Mouse (Mus musculus) gastrocnemius, adult 2 months (tissue): ENCODE results near the gene Cacnb3. TPM values are rescaled to one million over a fixed set of nuclear protein-coding genes. Genes with fewer than 3 reads are reported as not detected.
A peak's percentile ranks its signal among the peaks of the same experiment; 100 is the strongest.

Source experiments
- DNase-seq: peaks from one replicate; pipeline ENCODE4 v3.0.0; 2022
- H3K27ac ChIP-seq: fragments of 200-600 bp; 2 replicates; pipeline ENCODE4 v1.8.1; 2022; ENCODE audit warnings: mild to moderate bottlenecking
- H3K4me3 ChIP-seq: fragments of 200-600 bp; 2 replicates; pipeline ENCODE4 v1.8.1; 2022; ENCODE audit warnings: mild to moderate bottlenecking, moderate library complexity
- CTCF ChIP-seq: fragments of 200-600 bp; IDR thresholded peaks from 2 replicates; pipeline ENCODE4 v1.8.1; 2022; ENCODE audit warnings: antibody characterized with exemption, mild to moderate bottlenecking, moderate library complexity
- intact Hi-C: fragments of 180-260 bp; cut with DNase I; formaldehyde crosslinking; loops from one replicate; pipeline ENCODE4 v1.15.1; 2025
- total RNA-seq, 2 experiments: library from RNA; stranded (reverse); gene quantifications; 2 replicates each; pipeline ENCODE4 v1.2.3; 2021

Cacnb3 gene
- total RNA-seq, 2 experiments from 2014 or later: 1.8 to 2.2 TPM

- peak overlapping the region; percentile 66 for H3K4me3 ChIP-seq
- intact Hi-C loops: no loop called here
- peak; percentile 89 for DNase-seq
- TF ChIP-seq CTCF: no peak; the same call in 1 of the 2 replicates
- H3K27ac ChIP-seq: peak overlapping the region; percentile 9; the same call in 1 of the 2 replicates
Measured at GRCm38 (mm10) chr15:98631493-98631892, 853 bp downstream of the Cacnb3 start.

- no peak for TF ChIP-seq CTCF
- peak overlapping the region; percentile 66 for H3K4me3 ChIP-seq
- intact Hi-C loops: no loop called here
- DNase-seq: peak; percentile 80
- H3K27ac ChIP-seq: peak overlapping the region; percentile 9
Measured at GRCm38 (mm10) chr15:98632107-98632744, 1.6 kb downstream of the Cacnb3 start.

GRCm38 (mm10) chr15:98632921-98633320, 2.3 kb downstream of the Cacnb3 start:
- no peak for TF ChIP-seq CTCF
- intact Hi-C loops: no loop called here
- DNase-seq: no peak
- Histone ChIP-seq H3K4me3 (peak overlapping the region; percentile 66; the same call in 1 of the 2 replicates), H3K27ac (no peak overlapping the region)

- DNase-seq: no peak
- H3K27ac ChIP-seq: peak overlapping the region; percentile 35; the same call in 1 of the 2 replicates
- intact Hi-C loops: no loop called here
- no peak for TF ChIP-seq CTCF
- peak overlapping the region; percentile 84 for H3K4me3 ChIP-seq
Measured at GRCm38 (mm10) chr15:98633822-98634470, 3.3 kb downstream of the Cacnb3 start.

GRCm38 (mm10) chr15:98634541-98635081, 4.0 kb downstream of the Cacnb3 start:
- Histone ChIP-seq H3K27ac (peak overlapping the region; percentile 35), H3K4me3 (peak overlapping the region; percentile 84)
- intact Hi-C loops: no loop called here
- peak; percentile 85 for DNase-seq
- TF ChIP-seq CTCF: no peak

- peak overlapping the region; percentile 24; the same call in 1 of the 2 replicates for H3K27ac ChIP-seq
- TF ChIP-seq CTCF: no peak
- H3K4me3 ChIP-seq: peak overlapping the region; percentile 84
- intact Hi-C loops: no loop called here
- no peak for DNase-seq
Measured at GRCm38 (mm10) chr15:98635291-98635841, 4.7 kb downstream of the Cacnb3 start.

GRCm38 (mm10) chr15:98636517-98636916, 5.9 kb downstream of the Cacnb3 start:
- Histone ChIP-seq H3K27ac (no peak overlapping the region), H3K4me3 (no peak overlapping the region)
- intact Hi-C loops: no loop called here
- DNase-seq: no peak
- TF ChIP-seq CTCF: no peak

GRCm38 (mm10) chr15:98637155-98637554, 6.5 kb downstream of the Cacnb3 start:
- H3K4me3 ChIP-seq: no peak overlapping the region
- no peak overlapping the region for H3K27ac ChIP-seq
- DNase-seq: no peak
- intact Hi-C loops: no loop called here
- TF ChIP-seq CTCF: no peak

- TF ChIP-seq CTCF: no peak
- no peak overlapping the region for H3K4me3 ChIP-seq
- intact Hi-C loops: no loop called here
Measured at GRCm38 (mm10) chr15:98640157-98640556, 9.5 kb downstream of the Cacnb3 start.

GRCm38 (mm10) chr15:98644406-98644805, 13.8 kb downstream of the Cacnb3 start:
- Histone ChIP-seq H3K27ac (no peak overlapping the region), H3K4me3 (no peak overlapping the region)
- TF ChIP-seq CTCF: no peak
- intact Hi-C loops: no loop called here
- DNase-seq: no peak

More at GRCm38 (mm10) chr15:98640157-98640556, 9.5 kb downstream of the Cacnb3 start:
- no peak overlapping the region for H3K27ac ChIP-seq
- DNase-seq: no peak

- Histone ChIP-seq H3K4me3 (no peak overlapping the region), H3K27ac (no peak overlapping the region)
- intact Hi-C loops: no loop called here
- DNase-seq: no peak
- no peak for TF ChIP-seq CTCF
Measured at GRCm38 (mm10) chr15:98645057-98646026, 14.7 kb downstream of the Cacnb3 start.

- Histone ChIP-seq H3K27ac (no peak overlapping the region), H3K4me3 (no peak overlapping the region)
- intact Hi-C loops: no loop called here
- no peak for TF ChIP-seq CTCF
- DNase-seq: no peak
Measured at GRCm38 (mm10) chr15:98646737-98647136, 16.1 kb downstream of the Cacnb3 start.
